ENCODE assay signal across 10 mouse cellular contexts in genomic region chr7:128416664-128417063, GRCm38 (mm10). TPM values are rescaled to one million over a fixed set of nuclear protein-coding genes. Genes with fewer than 3 reads are reported as not detected.
DNase-seq lines count a peak whose midpoint lies in the region; ATAC-seq and TF ChIP-seq lines count a peak whose summit lies in the region.
"Had no signal": no experiment of that assay in that cellular context is flagged by ENCODE, and none has a peak within 500 bp of the region (broad histone marks: within the 10 kb centered on the region; RNA-seq: fewer than 3 reads in every experiment).

No protein-coding gene starts in this region.

- H3K4me3 ChIP-seq in gastrocnemius, adult 2 months = peak overlapping the region; percentile 90
- peak overlapping the region; percentile 76 for H3K4me3 ChIP-seq in forebrain, embryonic 16.5 days (replicated peaks; ENCODE audit: low read length)
- peak overlapping the region; percentile 88 for H3K4me3 ChIP-seq in liver, embryonic 16.5 days (ENCODE audit: low read depth, low read length)

- no peak for ATAC-seq in forebrain, embryonic 16.5 days
- no peak for ATAC-seq in liver, embryonic 16.5 days (ENCODE audit: low read depth)

- no peak overlapping the region for H3K27ac ChIP-seq in gastrocnemius, adult 2 months
- H3K27ac ChIP-seq in forebrain, embryonic 16.5 days (ENCODE audit: low read length) = no peak overlapping the region
- H3K27ac ChIP-seq in liver, embryonic 16.5 days (ENCODE audit: low read length) = no peak overlapping the region

- peaks cover 44% of the 10 kb centered on the region for H3K27me3 ChIP-seq in forebrain, embryonic 16.5 days (replicated peaks; ENCODE audit: control insufficient read depth, insufficient read depth, low read length)
- H3K27me3 ChIP-seq in liver, embryonic 16.5 days (ENCODE audit: control insufficient read depth, insufficient read depth, low read depth, low read length) = peaks cover 44% of the 10 kb centered on the region

- no peaks in the 10 kb centered on the region for H3K36me3 ChIP-seq in forebrain, embryonic 16.5 days (ENCODE audit: control insufficient read depth, insufficient read depth)
- no peaks in the 10 kb centered on the region for H3K36me3 ChIP-seq in liver, embryonic 16.5 days (ENCODE audit: control insufficient read depth, insufficient read depth)

- no peaks in the 10 kb centered on the region for H3K9me3 ChIP-seq in forebrain, embryonic 16.5 days (ENCODE audit: control insufficient read depth, low read length)
- no peaks in the 10 kb centered on the region for H3K9me3 ChIP-seq in liver, embryonic 16.5 days (replicated peaks; ENCODE audit: control insufficient read depth, low read length)

- peaks cover 15% of the 10 kb centered on the region for H3K4me1 ChIP-seq in forebrain, embryonic 16.5 days (replicated peaks; ENCODE audit: control insufficient read depth, insufficient read depth, low read length)
- peaks cover 62% of the 10 kb centered on the region for H3K4me1 ChIP-seq in liver, embryonic 16.5 days (ENCODE audit: control insufficient read depth, low read depth, low read length)

- no peak overlapping the region for H3K4me2 ChIP-seq in forebrain, embryonic 16.5 days (ENCODE audit: low read length)
- peak overlapping the region; percentile 100 for H3K4me2 ChIP-seq in liver, embryonic 16.5 days (ENCODE audit: low read depth, low read length)

- no peak overlapping the region for H3K9ac ChIP-seq in forebrain, embryonic 16.5 days (replicated peaks; ENCODE audit: low read depth, low read length)
- peak overlapping the region; percentile 78; the same call in 1 of the 2 replicates for H3K9ac ChIP-seq in liver, embryonic 16.5 days (ENCODE audit: low read depth, low read length)

- DNase-seq in gastrocnemius, adult 2 months = no peak
- no peak for DNase-seq in gastrocnemius, postnatal 10 days
- peak; percentile 17 for DNase-seq in CD4-positive helper T cell, adult 2 months (ENCODE audit: low read depth, low spot score)
- no peak for DNase-seq in cerebellum, postnatal 36 days
- no peak for DNase-seq in layer of hippocampus, adult 9-11 months
- no peak for DNase-seq in left cerebral cortex, adult 8-10 months (ENCODE audit: low spot score in 2 of 2)
- DNase-seq: adrenal gland, postnatal 10 days; spleen, adult 18-20 months had no signal

- intact Hi-C loops in gastrocnemius, adult 2 months (cut with DNase I) = loop anchor here (5.0 kb wide), 1 partner anchor 49 kb away; no protein-coding TSS in a partner anchor

- WGBS in forebrain, embryonic 16.5 days = 61% methylated on average over 6 of the region's 6 CpGs
- WGBS in liver, embryonic 16.5 days (ENCODE audit: insufficient replicate concordance) = 58% methylated on average over 6 of the region's 6 CpGs

- no peak for TF ChIP-seq CTCF in gastrocnemius, adult 2 months (IDR thresholded peaks at IDR 0.05)

RNA-seq across cellular contexts. Expression of gene Rgs10, which starts 1.9 kb away (rescaled TPM):
- total RNA-seq in gastrocnemius, adult 2 months (2021) = 1 to 10 TPM; 2.0 to 4.8 TPM
- total RNA-seq in gastrocnemius, postnatal 10 days (2021) = 10 to 100 TPM in 1 of 2 experiments, 1 to 10 TPM in 1; 9.8 to 10.3 TPM
- 19.9 and 25.4 TPM in 2 replicates for polyA plus RNA-seq in forebrain, embryonic 16.5 days (2015; fragmentation: Nextera tagmentation; extraction: Ambion mirVana)
- 27.6 and 29.6 TPM in 2 replicates for polyA plus RNA-seq in liver, embryonic 16.5 days (2015; fragmentation: Nextera tagmentation; extraction: Ambion mirVana)
- total RNA-seq in left cerebral cortex, adult 8-10 months (2022) = 10 to 100 TPM; 50.1 to 65.5 (median 59.0) TPM

RNA-seq across cellular contexts. Expression of gene Tial1, which starts 44.9 kb away (rescaled TPM):
- 10 to 100 TPM; 46.9 to 50.7 TPM for total RNA-seq in gastrocnemius, adult 2 months (2021)
- total RNA-seq in gastrocnemius, postnatal 10 days (2021) = 10 to 100 TPM; 49.4 to 65.1 TPM
- polyA plus RNA-seq in forebrain, embryonic 16.5 days (2015; fragmentation: Nextera tagmentation; extraction: Ambion mirVana) = 30.3 and 33.0 TPM in 2 replicates
- polyA plus RNA-seq in liver, embryonic 16.5 days (2015; fragmentation: Nextera tagmentation; extraction: Ambion mirVana) = 8.5 and 9.9 TPM in 2 replicates
- total RNA-seq in left cerebral cortex, adult 8-10 months (2022) = 100 to 1,000 TPM in 1 of 4 experiments, 10 to 100 TPM in 3; 95.4 to 105 (median 96.3) TPM

Comparison
In these comparisons a context has a peak if more than half of its experiments do, and no peak if none do; other contexts are left out.
1. RNA of gene Rgs10, which starts 1.9 kb away (total RNA-seq): 50.1 to 65.5 TPM in left cerebral cortex, adult 8-10 months; 9.8 to 10.3 TPM in gastrocnemius, postnatal 10 days and 2.0 to 4.8 TPM in gastrocnemius, adult 2 months; every median in the first group is over 4 times any median in the second.
2. Peak in every context shown above with its lines, with median percentiles within 50 percentile points of each other: H3K4me3 ChIP-seq.